Mouse (Mus musculus) hindbrain, postnatal 0 days (tissue): ENCODE measurements around the gene Ccno. TPM values are rescaled to one million over a fixed set of nuclear protein-coding genes. Genes with fewer than 3 reads are reported as not detected.

Experiments used
- ATAC-seq: fragments of 200-750 bp; cut with Nextera tagmentation; 2 replicates; pipeline ENCODE4 v1.8.0; 2017; ENCODE audit warnings: mild to moderate bottlenecking, moderate TSS enrichment, moderate library complexity
- DNase-seq: peaks from one replicate; pipeline ENCODE4 v3.0.0-alpha.2; 2015; ENCODE audit warnings: low spot score
- H3K27ac ChIP-seq: fragments of 300-500 bp; sonication (generic); 2 replicates; pipeline ENCODE4 v1.5.1; 2014; ENCODE audit warnings: mild to moderate bottlenecking
- H3K27me3 ChIP-seq: fragments of 300-500 bp; sonication (generic); 2 replicates; pipeline ENCODE4 v1.6.1; 2014; ENCODE audit warnings: low read length, mixed read lengths; ENCODE audit not compliant: insufficient read depth
- H3K36me3 ChIP-seq: fragments of 300-500 bp; sonication (generic); 2 replicates; pipeline ENCODE4 v1.6.1; 2014; ENCODE audit warnings: low read length, mixed read lengths; ENCODE audit not compliant: insufficient read depth
- H3K4me1 ChIP-seq: fragments of 300-500 bp; sonication (generic); 2 replicates; pipeline ENCODE4 v1.6.1; 2014; ENCODE audit warnings: antibody characterized with exemption, low read length, mixed read lengths; ENCODE audit not compliant: insufficient read depth
- H3K4me2 ChIP-seq: fragments of 300-500 bp; sonication (generic); 2 replicates; pipeline ENCODE4 v1.6.1; 2014; ENCODE audit warnings: low read depth, mild to moderate bottlenecking, low read length, moderate library complexity, mixed read lengths
- H3K4me3 ChIP-seq: fragments of 300-500 bp; sonication (generic); 2 replicates; pipeline ENCODE4 v1.5.1; 2014; ENCODE audit warnings: low read length
- H3K9ac ChIP-seq: fragments of 300-500 bp; sonication (generic); replicated peaks from 2 replicates; pipeline ENCODE4 v1.6.1; 2014; ENCODE audit warnings: mild to moderate bottlenecking, low read length, moderate library complexity, mixed read lengths
- H3K9me3 ChIP-seq: fragments of 300-500 bp; sonication (generic); 2 replicates; pipeline ENCODE4 v1.6.1; 2016; ENCODE audit warnings: low read length, mixed read lengths
- CTCF ChIP-seq: IDR thresholded peaks from 2 replicates; pipeline ENCODE4 v1.5.1; 2016; ENCODE audit warnings: antibody characterized with exemption, control low read depth, low read depth
- WGBS: fragments of 180-500 bp; shearing (Covaris S2); extraction: QIAGEN DNeasy Blood & Tissue Kit; methylation state at CpG from one replicate; pipeline ENCODE4 v1.1.7; 2014; 5-methylcytosine and 5-hydroxymethylcytosine counted together
- polyA plus RNA-seq: library from polyadenylated mRNA; unstranded; fragments of >200 nt; fragmentation: Nextera tagmentation; extraction: Ambion mirVana; gene quantifications from 2 replicates; pipeline ENCODE4 v1.2.1, GENCODE M21; 2015
- total RNA-seq: library from RNA; depleted of rRNA; stranded (reverse); fragments of >200 nt; gene quantifications from 2 replicates; pipeline ENCODE4 v1.2.3, GENCODE M21; 2014

Ccno gene
- total and polyA plus RNA-seq, 2 experiments from 2014 or later, result 1.7 to 2.7 TPM

- H3K4me3 ChIP-seq, result peak overlapping the region; percentile 54
- H3K27me3 ChIP-seq, result peaks cover 53% of the 10 kb centered on the region
- peak; percentile 23; the same call in 1 of the 2 replicates for TF ChIP-seq CTCF
- H3K36me3 ChIP-seq, result no peaks in the 10 kb centered on the region
- no peak for ATAC-seq
- H3K9me3 ChIP-seq, result no peaks in the 10 kb centered on the region
- no peak overlapping the region for H3K9ac ChIP-seq
- H3K4me2 ChIP-seq, result peak overlapping the region; percentile 69
- no peak overlapping the region for H3K27ac ChIP-seq
- under 1% methylated on average over 19 of the region's 19 CpGs for WGBS
- peak; percentile 20 for DNase-seq
- H3K4me1 ChIP-seq, result peaks cover 2% of the 10 kb centered on the region; the same call in 1 of the 2 replicates
These were observed 1.3 kb downstream of the Ccno start for GRCm38 (mm10) chr13:112988866-112989265.

DNA sequence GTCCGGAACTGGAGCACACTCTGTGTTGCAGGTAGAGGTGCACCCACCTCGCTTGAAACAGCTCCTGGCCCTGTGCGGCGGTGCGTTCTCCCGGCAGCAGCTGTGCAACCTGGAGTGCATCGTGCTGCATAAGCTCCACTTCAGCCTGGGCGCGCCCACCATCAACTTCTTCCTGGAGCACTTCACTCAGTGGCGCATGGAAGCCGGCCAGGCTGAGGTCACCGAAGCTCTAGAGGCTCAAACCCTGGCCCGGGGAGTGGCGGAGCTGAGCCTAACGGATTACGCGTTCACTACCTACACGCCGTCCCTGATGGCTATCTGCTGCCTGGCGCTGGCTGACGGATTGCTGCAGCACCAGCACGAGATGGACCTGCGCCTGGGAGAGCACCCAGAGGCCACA, 1.9 kb downstream of the Ccno start:
- TF ChIP-seq CTCF, result no peak
- Histone ChIP-seq H3K4me1 (peaks cover 5% of the 10 kb centered on the region; the same call in 1 of the 2 replicates), H3K27ac (no peak overlapping the region), H3K27me3 (peaks cover 60% of the 10 kb centered on the region), H3K9ac (no peak overlapping the region), H3K4me2 (peak overlapping the region; percentile 39), H3K4me3 (peak overlapping the region; percentile 54), H3K9me3 (no peaks in the 10 kb centered on the region), H3K36me3 (no peaks in the 10 kb centered on the region)
- ATAC-seq, result no peak
- no peak for DNase-seq
- under 1% methylated on average over 23 of the region's 23 CpGs for WGBS

DNA sequence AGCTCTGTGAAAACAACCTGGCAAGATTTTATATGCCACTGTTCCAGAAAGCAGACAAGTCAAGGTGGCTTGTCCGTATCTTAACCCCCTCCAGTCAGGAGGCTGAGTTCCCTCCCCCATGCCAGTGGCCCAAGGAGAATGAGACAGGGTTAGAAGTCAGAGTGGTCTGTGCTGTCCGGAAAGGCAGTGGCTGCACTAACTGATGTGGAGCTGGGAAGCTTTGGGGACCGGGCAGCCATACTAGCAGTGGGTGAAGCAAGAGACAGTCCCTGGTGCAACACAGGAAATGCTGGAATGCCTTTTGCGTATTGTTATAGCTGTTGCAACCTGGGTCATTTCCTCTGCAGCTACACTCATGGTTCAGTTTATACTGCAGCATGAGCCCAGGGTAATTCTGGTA, 2.7 kb downstream of the Ccno start:
- no peak for TF ChIP-seq CTCF
- ATAC-seq, result no peak
- Histone ChIP-seq H3K27ac (no peak overlapping the region), H3K4me1 (peaks cover 5% of the 10 kb centered on the region; the same call in 1 of the 2 replicates), H3K27me3 (peaks cover 68% of the 10 kb centered on the region), H3K9ac (no peak overlapping the region), H3K9me3 (no peaks in the 10 kb centered on the region), H3K4me3 (no peak overlapping the region), H3K36me3 (no peaks in the 10 kb centered on the region), H3K4me2 (no peak overlapping the region)
- 7% methylated on average over 4 of the region's 4 CpGs for WGBS
- no peak for DNase-seq

DNA sequence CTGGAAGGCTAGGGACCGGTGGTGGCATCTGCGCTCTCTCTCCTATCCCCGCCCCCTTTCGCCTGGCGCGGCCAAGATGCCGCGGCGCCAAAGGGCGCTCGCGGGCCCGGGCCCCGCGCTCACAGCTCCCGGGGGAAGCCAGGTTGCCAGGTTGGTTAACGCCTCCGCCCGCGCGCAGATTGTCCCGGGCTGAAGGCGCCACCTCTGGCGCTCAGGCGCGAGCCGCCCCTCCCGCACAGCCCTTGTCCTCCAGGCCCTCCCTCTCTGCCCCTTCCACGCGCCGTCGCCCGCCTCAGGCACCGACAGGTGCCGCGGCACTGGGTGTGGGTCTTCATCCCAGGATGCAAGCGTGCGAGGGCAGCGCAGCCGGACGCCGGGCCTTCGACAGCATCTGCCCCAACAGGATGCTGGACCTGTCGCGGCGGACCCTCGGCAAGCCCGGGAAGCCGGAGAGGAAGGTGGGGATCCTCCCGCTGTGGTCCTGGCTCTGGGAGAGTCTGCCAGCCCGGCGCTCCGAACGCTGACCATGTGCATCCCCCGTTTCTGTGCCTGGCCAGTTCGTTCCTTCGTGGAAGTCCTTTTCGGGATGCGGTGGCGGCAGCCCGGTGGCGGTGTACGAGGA, 6.0 kb downstream of the Ccno start, which contains the start of gene Mcidas:
TSS of gene Mcidas (plus strand) at position 315 of the 622 bp plus-strand sequence.
- DNase-seq, result peak; percentile 25
- peak within 1 kb of the TSS; percentile 47 for H3K4me3 ChIP-seq
- peak; percentile 35 for ATAC-seq
- H3K36me3 ChIP-seq, result no peaks in the 10 kb centered on the region
- no peaks in the 10 kb centered on the region for H3K9me3 ChIP-seq
- peak within 1 kb of the TSS; percentile 37 for H3K9ac ChIP-seq
- WGBS, result under 1% methylated on average over 57 of the region's 63 CpGs
- no peak within 1 kb of the TSS for H3K27ac ChIP-seq
- peak within 1 kb of the TSS; percentile 74 for H3K4me2 ChIP-seq
- H3K4me1 ChIP-seq, result peaks cover 5% of the 10 kb centered on the region; the same call in 1 of the 2 replicates
- peaks cover 79% of the 10 kb centered on the region for H3K27me3 ChIP-seq
- no peak for TF ChIP-seq CTCF

DNA sequence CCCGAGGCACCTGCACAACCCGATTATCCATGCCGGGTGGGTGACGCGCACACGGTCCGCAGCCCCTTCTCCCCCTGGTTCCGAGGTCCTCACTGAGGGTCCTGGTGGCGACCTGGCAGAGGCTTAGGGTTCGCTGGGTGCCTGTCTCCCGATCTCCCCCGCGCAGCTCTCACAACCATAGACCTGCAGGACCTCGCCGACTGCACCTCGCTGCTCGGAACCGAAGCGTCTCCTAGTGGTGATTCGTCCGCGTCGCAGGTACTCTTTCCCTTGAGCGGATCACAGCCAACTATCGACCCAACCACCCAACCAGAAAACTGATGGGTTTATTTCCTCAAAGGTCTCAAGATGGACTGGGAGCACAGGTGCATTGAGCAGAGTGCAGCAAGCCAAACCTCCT, 6.6 kb downstream of the Ccno start:
- H3K4me2 ChIP-seq, result peak overlapping the region; percentile 74

GRCm38 (mm10) chr13:112996407-112996806, 8.8 kb downstream of the Ccno start:
- Histone ChIP-seq H3K27ac (no peak overlapping the region), H3K4me1 (peaks cover 5% of the 10 kb centered on the region; the same call in 1 of the 2 replicates), H3K36me3 (no peaks in the 10 kb centered on the region), H3K27me3 (peaks cover 70% of the 10 kb centered on the region), H3K9me3 (no peaks in the 10 kb centered on the region), H3K9ac (no peak overlapping the region), H3K4me3 (no peak overlapping the region), H3K4me2 (no peak overlapping the region)
- no peak for TF ChIP-seq CTCF
- WGBS, result 46% methylated on average over 4 of the region's 4 CpGs
- ATAC-seq, result no peak
- DNase-seq, result no peak

More for the DNA sequence above, 6.6 kb downstream of the Ccno start:
- peak overlapping the region; percentile 47 for H3K4me3 ChIP-seq
- peaks cover 5% of the 10 kb centered on the region; the same call in 1 of the 2 replicates for H3K4me1 ChIP-seq
- peak; percentile 79 for TF ChIP-seq CTCF
- H3K36me3 ChIP-seq, result no peaks in the 10 kb centered on the region
- DNase-seq (peak; percentile 79), ATAC-seq (peak; percentile 52)
- H3K9me3 ChIP-seq, result no peaks in the 10 kb centered on the region
- peaks cover 79% of the 10 kb centered on the region for H3K27me3 ChIP-seq
- H3K9ac ChIP-seq, result peak overlapping the region; percentile 37; the same call in 1 of the 2 replicates
- H3K27ac ChIP-seq, result no peak overlapping the region
- WGBS, result 1% methylated on average over 25 of the region's 25 CpGs

DNA sequence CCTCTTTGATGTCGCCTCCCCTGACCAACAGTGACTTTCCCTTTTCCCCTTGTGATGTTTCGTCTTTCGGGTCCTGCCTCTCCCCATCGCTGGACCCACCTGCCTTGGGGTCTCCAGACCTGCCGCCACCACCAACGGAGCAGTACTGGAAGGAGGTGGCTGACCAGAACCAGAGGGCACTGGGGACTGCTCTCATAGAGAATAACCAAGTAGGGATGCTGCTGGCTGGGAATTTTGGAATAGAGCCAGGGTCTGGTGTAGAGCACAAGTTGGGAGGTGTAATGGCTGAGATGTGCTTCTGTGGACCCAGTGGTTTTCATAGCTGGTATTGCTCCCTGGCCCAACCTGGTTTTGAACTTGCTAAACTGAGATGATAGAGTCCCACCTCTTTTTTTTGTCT, 9.8 kb downstream of the Ccno start:
- Histone ChIP-seq H3K27ac (no peak overlapping the region), H3K4me1 (peaks cover 5% of the 10 kb centered on the region; the same call in 1 of the 2 replicates), H3K4me3 (no peak overlapping the region), H3K4me2 (no peak overlapping the region), H3K36me3 (no peaks in the 10 kb centered on the region), H3K9me3 (no peaks in the 10 kb centered on the region), H3K27me3 (peaks cover 65% of the 10 kb centered on the region), H3K9ac (no peak overlapping the region)
- no peak for ATAC-seq
- DNase-seq, result no peak
- TF ChIP-seq CTCF, result no peak
- WGBS, result 62% methylated on average over 6 of the region's 6 CpGs
